Comparison of ENCODE assay signal across 17 mouse cellular contexts in genomic region chr4:110052998-110053397, GRCm38 (mm10).
DNase-seq lines count a peak whose midpoint lies in the region; ATAC-seq and TF ChIP-seq lines count a peak whose summit lies in the region.
"Had no signal": no experiment of that assay in that cellular context is flagged by ENCODE, and none has a peak within 500 bp of the region (broad histone marks: within the 10 kb centered on the region; RNA-seq: fewer than 3 reads in every experiment).

No protein-coding gene starts in this region.

- peaks cover 9% of the 10 kb centered on the region; the same call in 1 of the 2 replicates for H3K27me3 ChIP-seq in hindbrain, embryonic 10.5 days (ENCODE audit: insufficient read depth, poor library complexity, severe bottlenecking)
- H3K27me3 ChIP-seq in hindbrain, embryonic 16.5 days (replicated peaks; ENCODE audit: control insufficient read depth, insufficient read depth, low read length), result no peaks in the 10 kb centered on the region
- H3K27me3 ChIP-seq in liver, postnatal 0 days (ENCODE audit: insufficient read depth, low read length), result peaks cover 3% of the 10 kb centered on the region; the same call in 1 of the 2 replicates
- H3K27me3 ChIP-seq in liver, embryonic 12.5 days (replicated peaks), result peaks cover 10% of the 10 kb centered on the region
- H3K27me3 ChIP-seq in ES-Bruce4 (ENCODE audit: control insufficient read depth, insufficient read depth, low read length, poor library complexity, severe bottlenecking), result no peaks in the 10 kb centered on the region; the same call in 1 of the 2 replicates
- H3K27me3 ChIP-seq in limb, embryonic 10.5 days (ENCODE audit: low read depth, poor library complexity, severe bottlenecking), result peaks cover 14% of the 10 kb centered on the region; the same call in 1 of the 2 replicates
- H3K27me3 ChIP-seq: forebrain, embryonic 13.5 days; heart, embryonic 15.5 days had no signal

- no peak for TF ChIP-seq POLR2A in ES-Bruce4 (IDR thresholded peaks at IDR 0.05; ENCODE audit: insufficient read depth, low read length)
- TF ChIP-seq POLR2A in brain, embryonic 14.5 days (IDR thresholded peaks at IDR 0.05; ENCODE audit: borderline replicate concordance, extremely low read depth, insufficient read depth, insufficient read length, poor library complexity, severe bottlenecking), result no peak

- peak; percentile 7 for DNase-seq in hindbrain, embryonic 10.5 days (ENCODE audit: low spot score)
- no peak for DNase-seq in liver, postnatal 0 days
- no peak for DNase-seq in brain, embryonic 14.5 days (ENCODE audit: low read depth)
- no peak for DNase-seq in limb, embryonic 10.5 days (ENCODE audit: low spot score)
- DNase-seq: B cell, adult 2 months; cerebellum, adult 11-12 months; kidney, adult 2 months; lung, postnatal 14 days; right cerebral cortex, adult 18-20 months; thymus, postnatal 25 days had no signal

- peak; percentile 26; the same call in 1 of the 2 replicates for TF ChIP-seq CTCF in liver, postnatal 0 days (IDR thresholded peaks at IDR 0.05; ENCODE audit: low read depth)
- TF ChIP-seq CTCF in ES-Bruce4 (IDR thresholded peaks at IDR 0.05; ENCODE audit: low read depth, low read length), result peak; percentile 14
- peak; percentile 34; the same call in 1 of the 2 replicates for TF ChIP-seq CTCF in brain, embryonic 14.5 days (IDR thresholded peaks at IDR 0.05; ENCODE audit: borderline replicate concordance, extremely low read depth, insufficient read depth, insufficient read length)

- H3K27ac ChIP-seq in hindbrain, embryonic 10.5 days, result 0 out of 2 replicates have a peak overlapping the region, but pooled peaks have one; percentile 23
- H3K27ac ChIP-seq in hindbrain, embryonic 16.5 days (ENCODE audit: low read depth, low read length), result no peak overlapping the region
- H3K27ac ChIP-seq in liver, postnatal 0 days (ENCODE audit: low read depth), result no peak overlapping the region
- H3K27ac ChIP-seq in liver, embryonic 12.5 days, result no peak overlapping the region
- no peak overlapping the region for H3K27ac ChIP-seq in ES-Bruce4 (ENCODE audit: insufficient read depth, low read length)
- H3K27ac ChIP-seq in limb, embryonic 10.5 days, result no peak overlapping the region
- H3K27ac ChIP-seq: forebrain, embryonic 13.5 days; heart, embryonic 15.5 days; hindbrain, embryonic 14.5 days had no signal

- no peaks in the 10 kb centered on the region for H3K9me3 ChIP-seq in hindbrain, embryonic 10.5 days
- H3K9me3 ChIP-seq in hindbrain, embryonic 16.5 days (ENCODE audit: control insufficient read depth, low read length), result no peaks in the 10 kb centered on the region
- no peaks in the 10 kb centered on the region for H3K9me3 ChIP-seq in liver, postnatal 0 days (ENCODE audit: low read length)
- no peaks in the 10 kb centered on the region for H3K9me3 ChIP-seq in liver, embryonic 12.5 days (replicated peaks)
- no peaks in the 10 kb centered on the region for H3K9me3 ChIP-seq in ES-Bruce4 (replicated peaks; ENCODE audit: control insufficient read depth, insufficient read depth, low read length, poor library complexity, severe bottlenecking)
- no peaks in the 10 kb centered on the region for H3K9me3 ChIP-seq in limb, embryonic 10.5 days (replicated peaks)
- H3K9me3 ChIP-seq: forebrain, embryonic 13.5 days; heart, embryonic 15.5 days had no signal

- 91% methylated on average over 4 of the region's 4 CpGs for WGBS in hindbrain, embryonic 10.5 days
- WGBS in hindbrain, embryonic 16.5 days, result 94% methylated on average over 4 of the region's 4 CpGs
- 80% methylated on average over 4 of the region's 4 CpGs for WGBS in liver, postnatal 0 days (ENCODE audit: insufficient replicate concordance)
- WGBS in liver, embryonic 12.5 days (ENCODE audit: insufficient replicate concordance), result 67% methylated on average over 4 of the region's 4 CpGs
- 91% methylated on average over 4 of the region's 4 CpGs for WGBS in limb, embryonic 10.5 days

- H3K4me3 ChIP-seq in hindbrain, embryonic 10.5 days, result no peak overlapping the region
- no peak overlapping the region for H3K4me3 ChIP-seq in hindbrain, embryonic 16.5 days (ENCODE audit: low read length)
- no peak overlapping the region for H3K4me3 ChIP-seq in liver, postnatal 0 days (ENCODE audit: low read depth, low read length)
- H3K4me3 ChIP-seq in liver, embryonic 12.5 days, result no peak overlapping the region
- no peak overlapping the region for H3K4me3 ChIP-seq in ES-Bruce4 (ENCODE audit: low read depth, low read length)
- H3K4me3 ChIP-seq in limb, embryonic 10.5 days, result no peak overlapping the region
- H3K4me3 ChIP-seq: forebrain, embryonic 13.5 days; heart, embryonic 15.5 days; myocyte had no signal

- peaks cover 17% of the 10 kb centered on the region for H3K4me1 ChIP-seq in hindbrain, embryonic 10.5 days (replicated peaks)
- peaks cover 3% of the 10 kb centered on the region; the same call in 1 of the 2 replicates for H3K4me1 ChIP-seq in hindbrain, embryonic 16.5 days (ENCODE audit: control insufficient read depth, insufficient read depth, low read depth, low read length)
- peaks cover 2% of the 10 kb centered on the region; the same call in 1 of the 2 replicates for H3K4me1 ChIP-seq in liver, postnatal 0 days (ENCODE audit: insufficient read depth)
- H3K4me1 ChIP-seq in liver, embryonic 12.5 days, result peaks cover 6% of the 10 kb centered on the region; the same call in 1 of the 2 replicates
- no peaks in the 10 kb centered on the region for H3K4me1 ChIP-seq in ES-Bruce4 (ENCODE audit: control insufficient read depth, insufficient read depth, low read length)
- peaks cover 16% of the 10 kb centered on the region for H3K4me1 ChIP-seq in limb, embryonic 10.5 days

- H3K9ac ChIP-seq in hindbrain, embryonic 16.5 days (ENCODE audit: low read depth, low read length), result no peak overlapping the region
- H3K9ac ChIP-seq in liver, postnatal 0 days (replicated peaks), result no peak overlapping the region
- H3K9ac ChIP-seq in liver, embryonic 12.5 days, result no peak overlapping the region
- H3K9ac ChIP-seq in ES-Bruce4 (ENCODE audit: low read depth, poor library complexity, severe bottlenecking), result no peak overlapping the region
- H3K9ac ChIP-seq: forebrain, embryonic 13.5 days; heart, embryonic 15.5 days; hindbrain, embryonic 14.5 days had no signal

- H3K36me3 ChIP-seq in hindbrain, embryonic 10.5 days, result no peaks in the 10 kb centered on the region
- no peaks in the 10 kb centered on the region for H3K36me3 ChIP-seq in hindbrain, embryonic 16.5 days (ENCODE audit: control insufficient read depth, insufficient read depth, low read length)
- H3K36me3 ChIP-seq in liver, postnatal 0 days (replicated peaks; ENCODE audit: insufficient read depth, low read length), result no peaks in the 10 kb centered on the region
- no peaks in the 10 kb centered on the region for H3K36me3 ChIP-seq in liver, embryonic 12.5 days
- H3K36me3 ChIP-seq in ES-Bruce4 (ENCODE audit: control insufficient read depth, insufficient read depth, low read length, poor library complexity, severe bottlenecking), result no peaks in the 10 kb centered on the region
- no peaks in the 10 kb centered on the region for H3K36me3 ChIP-seq in limb, embryonic 10.5 days
- H3K36me3 ChIP-seq: heart, embryonic 15.5 days had no signal

- TF ChIP-seq EP300 in liver, postnatal 0 days (IDR thresholded peaks at IDR 0.05; ENCODE audit: low read depth), result no peak
- no peak for TF ChIP-seq EP300 in ES-Bruce4 (IDR thresholded peaks at IDR 0.05; ENCODE audit: insufficient read depth, low read depth, low read length)

- ATAC-seq in hindbrain, embryonic 16.5 days, result no peak
- ATAC-seq in liver, postnatal 0 days, result no peak
- no peak for ATAC-seq in liver, embryonic 12.5 days
- ATAC-seq: forebrain, embryonic 13.5 days had no signal

- no peak overlapping the region for H3K4me2 ChIP-seq in hindbrain, embryonic 16.5 days (ENCODE audit: low read length)
- no peak overlapping the region for H3K4me2 ChIP-seq in liver, postnatal 0 days (ENCODE audit: low read depth, low read length)
- H3K4me2 ChIP-seq in liver, embryonic 12.5 days, result no peak overlapping the region
- H3K4me2 ChIP-seq: forebrain, embryonic 13.5 days; heart, embryonic 15.5 days; hindbrain, embryonic 14.5 days had no signal
